Mouse (Mus musculus) heart, embryonic 12.5 days (tissue): Measurements from ENCODE around the gene Glis2. TPM values are rescaled to one million over a fixed set of nuclear protein-coding genes. Genes with fewer than 3 reads are reported as not detected.

Experiments used
- ATAC-seq: fragments of 200-750 bp; cut with Nextera tagmentation; 2 replicates; pipeline ENCODE4 v1.8.0; 2017; ENCODE audit warnings: moderate TSS enrichment, moderate library complexity; ENCODE audit not compliant: insufficient number of reproducible peaks, low FRiP score
- H3K27ac ChIP-seq: fragments of 300-500 bp; sonication (generic); 2 replicates; pipeline ENCODE4 v1.5.1; 2016; ENCODE audit warnings: mild to moderate bottlenecking, moderate library complexity; ENCODE audit not compliant: poor library complexity, severe bottlenecking
- H3K27me3 ChIP-seq: fragments of 300-500 bp; sonication (generic); replicated peaks from 2 replicates; pipeline ENCODE4 v1.6.1; 2016; ENCODE audit warnings: mild to moderate bottlenecking, moderate library complexity
- H3K36me3 ChIP-seq: fragments of 300-500 bp; sonication (generic); 2 replicates; pipeline ENCODE4 v1.6.1; 2016; ENCODE audit warnings: mild to moderate bottlenecking, moderate library complexity
- H3K4me1 ChIP-seq: fragments of 300-500 bp; sonication (generic); replicated peaks from 2 replicates; pipeline ENCODE4 v1.6.1; 2016; ENCODE audit warnings: mild to moderate bottlenecking
- H3K4me2 ChIP-seq: fragments of 300-500 bp; sonication (generic); 2 replicates; pipeline ENCODE4 v1.6.1; 2016; ENCODE audit warnings: mild to moderate bottlenecking, moderate library complexity
- H3K4me3 ChIP-seq: fragments of 300-500 bp; sonication (generic); 2 replicates; pipeline ENCODE4 v1.5.1; 2016; ENCODE audit warnings: mild to moderate bottlenecking
- H3K9ac ChIP-seq: fragments of 300-500 bp; sonication (generic); 2 replicates; pipeline ENCODE4 v1.6.1; 2016; ENCODE audit warnings: mild to moderate bottlenecking, moderate library complexity
- H3K9me3 ChIP-seq: fragments of 300-500 bp; sonication (generic); replicated peaks from 2 replicates; pipeline ENCODE4 v1.6.1; 2016; ENCODE audit warnings: mild to moderate bottlenecking, moderate library complexity
- WGBS: fragments of 180-500 bp; shearing (Covaris S2); methylation state at CpG from one replicate; pipeline ENCODE4 v1.1.7; 2016; 5-methylcytosine and 5-hydroxymethylcytosine counted together
- polyA plus RNA-seq: library from polyadenylated mRNA; unstranded; fragments of >200 nt; fragmentation: Nextera tagmentation; extraction: Ambion mirVana; gene quantifications from 2 replicates; pipeline ENCODE4 v1.2.1, GENCODE M21; 2016

Gene Glis2
- polyA plus RNA-seq = 24.9 and 25.5 TPM in 2 replicates

GRCm38 (mm10) chr16:4593971-4594813, at the start of gene Glis2:
TSS of gene Glis2 (plus strand) at chr16:4594713.
- peak within 1 kb of the TSS; percentile 78 for H3K4me2 ChIP-seq
- WGBS = under 1% methylated on average over 21 of the region's 74 CpGs
- H3K9ac ChIP-seq = peak within 1 kb of the TSS; percentile 97
- peaks cover 56% of the 10 kb centered on the region for H3K4me1 ChIP-seq
- H3K27me3 ChIP-seq = no peaks in the 10 kb centered on the region
- H3K4me3 ChIP-seq = peak within 1 kb of the TSS; percentile 87
- ATAC-seq = peak; percentile 86
- no peaks in the 10 kb centered on the region for H3K9me3 ChIP-seq
- peak within 1 kb of the TSS; percentile 96 for H3K27ac ChIP-seq
- peaks cover 14% of the 10 kb centered on the region for H3K36me3 ChIP-seq

GRCm38 (mm10) chr16:4544845-4545244, 49.7 kb upstream of the Glis2 start:
- WGBS = 68% methylated on average over 9 of the region's 9 CpGs
- Histone ChIP-seq H3K4me3 (no peak overlapping the region), H3K4me2 (no peak overlapping the region), H3K9ac (no peak overlapping the region), H3K27me3 (no peaks in the 10 kb centered on the region), H3K4me1 (peaks cover 3% of the 10 kb centered on the region), H3K36me3 (peaks cover 41% of the 10 kb centered on the region), H3K27ac (no peak overlapping the region), H3K9me3 (no peaks in the 10 kb centered on the region)
- no peak for ATAC-seq

- no peak overlapping the region for H3K9ac ChIP-seq
- no peak overlapping the region for H3K4me2 ChIP-seq
- no peak for ATAC-seq
- WGBS = 92% methylated on average over 8 of the region's 8 CpGs
- H3K27ac ChIP-seq = no peak overlapping the region
- H3K36me3 ChIP-seq = peaks cover 52% of the 10 kb centered on the region
- H3K4me1 ChIP-seq = peaks cover 7% of the 10 kb centered on the region; the same call in 1 of the 2 replicates
- H3K9me3 ChIP-seq = no peaks in the 10 kb centered on the region
- H3K4me3 ChIP-seq = no peak overlapping the region
- no peaks in the 10 kb centered on the region for H3K27me3 ChIP-seq
Observed at GRCm38 (mm10) chr16:4546838-4547237, 47.7 kb upstream of the Glis2 start.

GRCm38 (mm10) chr16:4547611-4548010, 46.9 kb upstream of the Glis2 start:
- Histone ChIP-seq H3K4me2 (no peak overlapping the region), H3K9ac (no peak overlapping the region), H3K9me3 (no peaks in the 10 kb centered on the region), H3K4me3 (no peak overlapping the region), H3K27me3 (no peaks in the 10 kb centered on the region), H3K4me1 (peaks cover 15% of the 10 kb centered on the region), H3K36me3 (peaks cover 52% of the 10 kb centered on the region), H3K27ac (no peak overlapping the region)
- 91% methylated on average over 5 of the region's 5 CpGs for WGBS
- no peak for ATAC-seq

GRCm38 (mm10) chr16:4548953-4549688, 45.4 kb upstream of the Glis2 start:
- Histone ChIP-seq H3K27me3 (no peaks in the 10 kb centered on the region), H3K9ac (no peak overlapping the region), H3K9me3 (no peaks in the 10 kb centered on the region), H3K4me1 (peaks cover 27% of the 10 kb centered on the region), H3K36me3 (peaks cover 52% of the 10 kb centered on the region), H3K4me3 (no peak overlapping the region), H3K27ac (no peak overlapping the region), H3K4me2 (no peak overlapping the region)
- no peak for ATAC-seq
- 90% methylated on average over 18 of the region's 18 CpGs for WGBS

GRCm38 (mm10) chr16:4551056-4551455, 43.5 kb upstream of the Glis2 start:
- Histone ChIP-seq H3K9ac (no peak overlapping the region), H3K36me3 (peaks cover 43% of the 10 kb centered on the region), H3K4me1 (peaks cover 27% of the 10 kb centered on the region), H3K4me2 (no peak overlapping the region), H3K27ac (no peak overlapping the region), H3K9me3 (no peaks in the 10 kb centered on the region), H3K4me3 (no peak overlapping the region), H3K27me3 (no peaks in the 10 kb centered on the region)
- no peak for ATAC-seq
- 39% methylated on average over 13 of the region's 13 CpGs for WGBS

GRCm38 (mm10) chr16:4551885-4552284, 42.6 kb upstream of the Glis2 start:
- Histone ChIP-seq H3K9me3 (no peaks in the 10 kb centered on the region), H3K27me3 (no peaks in the 10 kb centered on the region), H3K4me1 (peaks cover 32% of the 10 kb centered on the region), H3K4me3 (no peak overlapping the region), H3K4me2 (no peak overlapping the region), H3K36me3 (peaks cover 37% of the 10 kb centered on the region), H3K9ac (peak overlapping the region; percentile 52; the same call in 1 of the 2 replicates), H3K27ac (no peak overlapping the region)
- ATAC-seq = no peak
- WGBS = 88% methylated on average over 12 of the region's 12 CpGs

GRCm38 (mm10) chr16:4552829-4553550, 41.5 kb upstream of the Glis2 start:
- Histone ChIP-seq H3K4me1 (peaks cover 43% of the 10 kb centered on the region), H3K27me3 (no peaks in the 10 kb centered on the region), H3K9ac (peak overlapping the region; percentile 52; the same call in 1 of the 2 replicates), H3K4me3 (no peak overlapping the region), H3K4me2 (peak overlapping the region; percentile 44), H3K36me3 (peaks cover 29% of the 10 kb centered on the region), H3K27ac (peak overlapping the region; percentile 55), H3K9me3 (no peaks in the 10 kb centered on the region)
- 26% methylated on average over 6 of the region's 6 CpGs for WGBS
- peak; percentile 79 for ATAC-seq

- H3K36me3 ChIP-seq = peaks cover 15% of the 10 kb centered on the region
- ATAC-seq = no peak
- H3K27ac ChIP-seq = no peak overlapping the region
- H3K9ac ChIP-seq = no peak overlapping the region
- no peak overlapping the region for H3K4me2 ChIP-seq
- H3K27me3 ChIP-seq = no peaks in the 10 kb centered on the region
- H3K9me3 ChIP-seq = no peaks in the 10 kb centered on the region
- peaks cover 43% of the 10 kb centered on the region for H3K4me1 ChIP-seq
- H3K4me3 ChIP-seq = no peak overlapping the region
- 84% methylated on average over 1 of the region's 1 CpGs for WGBS
Observed at GRCm38 (mm10) chr16:4555555-4555954, 39.0 kb upstream of the Glis2 start.

GRCm38 (mm10) chr16:4557085-4557484, 37.4 kb upstream of the Glis2 start:
- 96% methylated on average over 1 of the region's 1 CpGs for WGBS
- peak overlapping the region; percentile 31; the same call in 1 of the 2 replicates for H3K27ac ChIP-seq
- no peaks in the 10 kb centered on the region for H3K9me3 ChIP-seq
- H3K4me3 ChIP-seq = no peak overlapping the region
- peaks cover 37% of the 10 kb centered on the region for H3K4me1 ChIP-seq
- peaks cover 5% of the 10 kb centered on the region; the same call in 1 of the 2 replicates for H3K36me3 ChIP-seq
- H3K4me2 ChIP-seq = peak overlapping the region; percentile 96
- no peaks in the 10 kb centered on the region for H3K27me3 ChIP-seq
- ATAC-seq = no peak
- H3K9ac ChIP-seq = peak overlapping the region; percentile 5; the same call in 1 of the 2 replicates
